Mouse (Mus musculus) kidney, postnatal 14 days (tissue): ENCODE data around the gene Plekhg1.

Source experiments
- DNase-seq: peaks from one replicate; pipeline ENCODE4 v3.0.0; 2022; ENCODE audit warnings: mixed read lengths

Gene Plekhg1

DNA sequence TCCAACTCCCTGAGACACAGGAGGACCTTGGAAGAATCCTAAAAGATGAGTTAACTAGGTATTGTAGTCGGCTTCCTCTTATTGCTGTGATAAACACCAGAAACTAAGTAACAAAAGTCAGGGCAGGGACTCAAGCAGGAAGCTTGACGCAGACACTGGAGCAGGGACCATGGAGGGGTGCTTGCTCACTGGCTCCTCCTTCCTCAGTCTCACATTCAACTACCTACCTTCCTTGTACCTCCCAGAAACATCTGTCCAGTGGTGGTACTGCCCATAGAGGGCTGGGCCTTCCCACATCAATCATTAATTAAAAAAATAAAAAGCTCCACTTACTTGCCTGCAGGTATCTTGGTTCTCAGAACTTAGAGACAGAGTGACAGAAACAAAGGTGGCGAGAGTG lies 152.2 kb downstream of the Plekhg1 start:
- DNase-seq, result no peak

DNA sequence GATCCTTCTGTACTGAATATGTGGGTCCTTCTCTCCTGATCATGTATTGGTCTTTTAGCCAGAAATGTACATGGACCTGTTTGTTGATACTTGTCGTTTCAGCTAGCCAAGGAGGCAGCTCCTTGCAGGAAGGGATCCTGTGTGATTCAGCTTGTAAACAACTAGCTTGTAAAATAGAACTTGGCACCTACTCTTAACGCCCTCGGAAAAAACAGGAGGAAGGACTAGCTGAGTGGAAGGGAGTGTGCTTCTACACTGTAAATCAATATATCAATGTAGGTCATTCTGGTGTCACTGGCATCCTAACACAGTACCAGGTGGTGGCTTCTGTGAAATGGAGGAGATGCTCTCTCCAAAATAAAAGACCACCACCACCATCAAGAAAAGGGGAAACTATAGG lies 157.9 kb downstream of the Plekhg1 start:
- peak; percentile 39 for DNase-seq

DNA sequence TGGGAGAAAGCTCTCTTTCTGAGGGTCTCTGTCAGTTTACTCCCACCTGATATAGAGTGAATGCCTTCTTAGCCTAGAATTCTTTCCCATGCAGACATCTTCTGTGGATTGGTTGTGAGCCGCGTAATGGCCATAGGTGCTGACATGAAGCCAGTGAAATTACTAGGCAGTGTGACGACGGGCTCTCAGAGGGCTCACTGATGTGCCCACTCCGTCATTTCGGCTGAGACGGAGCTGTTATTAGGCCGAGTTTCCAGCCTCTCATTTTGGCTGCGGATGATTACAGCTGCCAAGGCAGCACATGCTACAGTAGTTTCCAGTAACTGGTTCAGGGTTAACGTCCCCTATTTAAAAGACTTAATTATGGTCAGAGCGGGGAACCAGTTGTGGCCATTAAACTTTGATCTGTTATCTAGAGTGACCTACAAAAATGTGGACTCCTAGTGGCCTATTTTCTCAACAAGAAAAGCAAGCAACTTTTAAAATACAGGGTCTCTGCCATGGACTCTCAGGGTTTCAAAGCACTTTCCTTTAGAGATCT lies 160.3 kb downstream of the Plekhg1 start:
- DNase-seq, result peak; percentile 32

DNA sequence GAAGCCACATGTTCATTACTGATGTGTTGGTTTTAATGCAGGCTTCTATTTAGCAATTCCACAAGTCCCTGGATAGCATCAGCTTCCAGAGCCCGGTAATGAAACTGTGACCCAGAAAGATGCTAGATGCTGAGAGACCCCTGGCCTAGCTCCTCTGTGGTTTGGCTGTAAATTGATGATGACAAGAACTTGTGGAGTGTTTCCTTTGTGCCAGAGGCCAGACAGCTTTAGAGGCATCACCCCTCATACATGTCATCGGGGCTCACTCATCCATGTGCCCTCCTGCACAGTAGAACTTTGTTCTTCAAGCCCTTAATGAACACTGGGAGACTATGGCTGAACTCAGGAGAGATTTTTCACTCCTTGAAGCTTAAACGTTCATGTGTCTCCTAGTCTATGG lies 165.6 kb downstream of the Plekhg1 start:
- no peak for DNase-seq

DNA sequence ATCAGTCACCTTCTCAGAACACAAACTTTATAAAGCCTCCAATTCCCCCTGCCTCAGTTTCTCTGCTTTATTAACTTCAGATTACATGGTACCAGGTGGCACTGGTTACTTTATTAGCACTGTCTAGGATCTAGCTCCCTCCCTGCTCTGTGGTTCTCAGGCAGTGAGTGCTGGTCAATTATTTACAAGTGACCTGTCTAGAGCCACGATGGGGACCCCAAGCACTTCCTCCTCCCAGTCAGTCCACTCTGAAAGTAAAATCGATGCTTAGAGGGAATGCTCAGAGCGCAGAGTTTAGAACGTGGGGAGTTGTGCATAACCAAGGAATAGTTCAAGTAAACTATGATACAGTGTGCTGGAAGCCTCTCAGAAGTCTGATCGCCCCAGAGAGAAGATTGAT lies 173.9 kb downstream of the Plekhg1 start:
- DNase-seq, result no peak

DNA sequence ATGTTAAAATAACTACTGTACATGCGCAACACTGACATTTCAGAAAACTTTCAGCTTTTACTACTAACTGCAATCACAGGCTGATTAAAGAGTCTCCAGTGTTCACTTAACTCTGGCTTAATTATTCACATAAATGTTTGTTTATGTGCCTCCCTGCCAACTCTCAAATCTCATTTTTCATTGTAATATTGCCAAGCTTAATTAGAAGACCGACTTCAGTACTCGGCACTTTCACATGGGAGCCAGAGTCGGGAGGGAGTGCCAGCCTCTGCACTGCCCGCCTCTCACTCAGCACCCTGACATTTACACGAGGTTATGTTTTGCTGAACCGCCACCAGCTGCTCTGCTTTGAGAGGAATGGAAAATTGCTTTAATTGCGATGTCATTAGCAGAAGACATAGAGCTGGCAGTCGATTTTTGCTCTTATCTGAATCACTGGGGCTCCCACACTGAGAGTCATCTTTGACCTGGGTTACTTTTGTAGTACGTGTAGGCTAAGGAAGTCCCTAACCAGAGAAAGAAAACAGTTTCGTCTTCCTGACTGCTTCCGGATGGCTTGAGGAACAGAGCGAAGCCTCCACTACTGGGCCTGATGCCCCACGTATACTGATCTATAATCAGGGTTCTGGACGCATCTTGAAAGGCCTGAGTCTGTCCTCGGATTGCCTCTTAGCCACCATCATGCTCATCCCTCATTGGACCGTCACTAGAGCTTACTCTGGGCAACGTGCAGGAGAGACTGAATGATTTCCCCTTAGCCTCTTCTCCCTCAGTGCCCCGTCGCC lies 180.4 kb downstream of the Plekhg1 start:
- peak; percentile 48 for DNase-seq

DNA sequence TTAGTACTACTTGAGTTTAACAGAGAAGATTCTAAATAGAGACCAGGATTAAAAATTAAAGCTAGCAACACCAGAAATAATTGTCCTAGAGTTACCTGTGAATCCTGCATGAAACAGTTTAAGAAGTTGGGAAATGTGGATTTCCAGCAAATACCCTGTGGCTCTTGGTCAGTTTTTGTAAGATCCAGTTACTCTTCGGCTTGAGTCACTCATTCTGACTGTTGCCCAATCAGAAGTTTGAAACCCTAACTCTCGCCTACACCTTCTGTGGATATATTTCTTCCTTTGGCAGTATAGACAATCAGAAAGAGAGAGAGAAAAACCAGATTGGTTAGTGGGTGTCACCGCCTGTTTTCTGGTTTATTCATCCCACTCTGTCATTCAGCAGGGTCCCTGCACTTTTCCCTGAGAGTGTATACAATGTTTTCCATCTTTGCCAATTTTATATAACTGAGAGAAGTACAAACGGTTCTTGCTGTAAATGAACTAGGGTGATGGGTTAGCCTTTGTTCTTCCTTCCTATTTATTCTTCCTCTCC lies 187.9 kb downstream of the Plekhg1 start:
- no peak for DNase-seq

DNA sequence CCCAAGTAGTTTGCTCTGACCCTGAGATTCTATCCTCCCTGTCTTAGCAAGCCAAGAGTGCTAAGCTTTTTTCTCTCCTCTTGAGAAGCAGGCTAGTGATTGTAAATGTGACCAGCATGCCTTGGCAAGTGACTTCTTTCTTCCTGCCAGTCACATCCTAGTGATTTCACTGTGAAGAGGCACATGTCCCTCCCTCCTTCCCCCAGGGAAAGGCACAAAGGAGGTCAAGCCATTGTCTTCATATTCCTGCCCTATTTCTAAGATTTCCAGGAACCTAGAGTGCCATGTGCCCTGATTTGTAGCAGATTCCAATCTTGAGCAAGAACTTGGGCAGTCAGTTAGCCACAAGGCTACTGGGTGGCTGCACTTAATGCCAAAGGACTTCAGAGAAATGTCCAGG lies 191.7 kb downstream of the Plekhg1 start:
- DNase-seq, result no peak

DNA sequence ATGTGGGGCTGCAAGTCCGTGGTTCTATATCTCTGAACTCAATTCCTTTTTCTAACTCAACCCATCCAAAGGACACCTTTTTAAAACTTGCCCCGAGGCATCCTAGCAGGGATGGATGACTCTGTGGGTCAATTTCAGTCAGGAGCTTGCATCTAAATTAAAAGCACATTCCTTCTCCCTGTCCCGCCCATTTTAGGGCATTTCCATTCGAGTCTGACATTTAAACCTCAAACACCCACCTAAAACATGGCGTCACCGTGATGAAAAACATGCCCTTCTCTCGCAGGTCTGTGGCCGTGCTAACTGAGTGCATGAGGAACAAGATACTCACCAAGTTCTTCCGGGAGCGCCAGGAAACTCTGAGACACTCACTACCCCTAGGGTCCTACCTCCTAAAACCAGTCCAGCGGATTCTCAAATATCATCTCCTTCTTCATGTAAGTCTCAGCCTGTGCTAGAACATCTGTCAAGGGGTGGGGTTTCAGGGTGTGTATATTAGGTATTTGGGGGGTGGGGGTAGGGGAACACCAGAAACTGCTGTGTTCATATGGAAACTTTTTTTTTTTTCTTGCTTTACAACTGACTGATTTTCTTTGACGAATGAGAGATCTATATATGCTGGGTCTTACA lies 193.3 kb downstream of the Plekhg1 start:
- no peak for DNase-seq

DNA sequence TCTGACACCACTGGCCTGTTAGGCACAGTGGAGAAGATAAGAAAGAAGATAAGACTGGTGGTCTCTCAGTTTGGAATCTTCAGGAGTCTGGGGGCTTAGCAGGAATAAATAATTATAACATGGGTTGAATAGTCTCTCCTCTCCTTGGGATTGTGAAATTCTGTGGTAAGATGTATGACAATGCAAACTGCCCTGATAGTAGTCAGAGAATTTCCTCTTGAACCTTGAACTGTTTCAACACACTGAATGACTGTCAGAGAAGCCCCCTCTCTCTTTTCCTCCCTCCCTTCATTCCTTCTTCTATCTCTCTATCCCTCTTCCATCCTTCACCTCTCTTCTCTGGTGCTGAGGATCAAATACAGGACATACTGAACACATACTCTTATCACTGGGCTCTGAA lies 196.7 kb downstream of the Plekhg1 start:
- no peak for DNase-seq

DNA sequence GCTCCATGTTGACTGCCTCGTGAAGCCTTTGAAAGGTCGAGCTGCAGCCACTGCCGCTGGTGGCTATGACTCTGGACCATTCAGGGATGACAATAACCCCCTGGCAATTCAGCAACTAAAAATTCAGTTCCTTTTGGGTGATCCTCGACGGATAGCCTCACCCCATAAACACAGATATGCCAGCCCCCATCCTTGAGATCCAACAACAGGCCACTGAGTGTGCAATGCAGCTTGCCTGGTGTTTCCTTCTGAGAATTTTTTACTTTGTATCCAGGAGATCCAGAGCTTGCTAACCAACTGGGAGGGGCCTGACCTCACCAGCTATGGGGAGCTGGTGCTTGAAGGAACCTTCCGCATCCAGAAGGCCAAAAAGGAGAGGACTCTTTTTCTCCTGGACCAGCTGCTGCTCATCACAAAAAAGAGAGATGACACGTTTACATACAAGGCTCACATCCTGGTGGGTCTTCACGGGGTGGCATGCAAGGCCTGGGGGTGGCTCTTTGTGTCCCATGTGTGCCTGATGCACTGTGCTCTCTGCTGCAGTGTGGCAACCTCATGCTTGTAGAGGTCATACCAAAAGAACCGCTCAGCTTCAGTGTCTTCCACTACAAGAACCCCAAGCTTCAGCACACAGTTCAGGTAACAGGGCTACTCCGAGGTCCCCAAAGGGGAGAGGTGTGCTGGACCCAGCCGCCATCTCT lies 199.9 kb downstream of the Plekhg1 start:
- DNase-seq, result no peak

DNA sequence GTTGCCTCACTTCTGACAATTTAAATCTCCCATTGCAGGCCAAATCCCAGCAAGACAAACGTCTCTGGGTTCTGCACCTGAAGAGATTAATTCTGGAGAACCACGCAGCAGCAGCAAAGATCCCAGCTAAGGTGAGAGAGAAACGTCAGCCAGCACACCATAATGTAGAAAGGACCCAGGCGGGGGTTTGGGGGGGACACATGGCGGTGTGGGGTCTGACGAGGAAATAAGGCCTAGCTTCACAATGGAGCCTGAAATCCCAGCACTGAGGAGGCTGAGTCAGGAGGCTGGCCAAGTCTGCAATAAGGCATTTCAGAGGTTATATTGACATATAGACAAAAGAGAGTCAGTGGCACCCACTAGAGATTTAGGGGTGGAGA lies 200.4 kb downstream of the Plekhg1 start:
- no peak for DNase-seq

DNA sequence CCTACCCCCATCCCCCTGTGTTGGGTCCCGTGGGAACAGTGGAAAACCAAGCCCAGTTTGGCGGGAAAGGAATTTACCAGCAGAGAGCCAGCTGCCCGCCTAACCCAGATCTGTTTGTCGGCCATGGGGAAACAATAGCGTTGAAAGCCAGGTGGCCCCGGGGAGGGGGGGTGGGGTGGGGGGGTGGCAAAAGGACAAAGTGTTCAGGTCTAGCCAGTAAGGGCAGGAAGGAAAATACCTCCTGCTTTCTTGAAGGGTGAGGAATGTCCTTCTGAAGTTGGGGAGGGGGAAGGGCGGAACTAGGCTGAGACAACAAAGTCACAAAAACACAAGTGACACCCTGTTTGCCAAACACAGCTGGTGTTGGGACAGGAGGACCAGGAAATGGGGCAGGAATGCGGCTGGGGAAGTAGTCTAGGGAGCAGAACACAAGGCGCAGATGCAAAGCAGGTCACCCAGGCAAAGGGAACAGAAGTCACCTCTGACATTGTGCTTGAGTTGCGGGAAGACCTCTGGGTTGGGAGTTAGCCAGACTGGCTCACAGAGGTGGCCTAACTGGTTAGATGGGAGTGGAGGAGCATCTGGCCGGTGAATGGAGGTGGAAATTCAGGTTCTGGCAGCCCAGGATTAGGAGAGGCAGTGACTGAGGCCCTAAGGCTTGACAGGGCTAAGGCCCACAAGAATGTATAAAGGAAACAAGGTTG lies 201.0 kb downstream of the Plekhg1 start:
- DNase-seq, result peak; percentile 79

DNA sequence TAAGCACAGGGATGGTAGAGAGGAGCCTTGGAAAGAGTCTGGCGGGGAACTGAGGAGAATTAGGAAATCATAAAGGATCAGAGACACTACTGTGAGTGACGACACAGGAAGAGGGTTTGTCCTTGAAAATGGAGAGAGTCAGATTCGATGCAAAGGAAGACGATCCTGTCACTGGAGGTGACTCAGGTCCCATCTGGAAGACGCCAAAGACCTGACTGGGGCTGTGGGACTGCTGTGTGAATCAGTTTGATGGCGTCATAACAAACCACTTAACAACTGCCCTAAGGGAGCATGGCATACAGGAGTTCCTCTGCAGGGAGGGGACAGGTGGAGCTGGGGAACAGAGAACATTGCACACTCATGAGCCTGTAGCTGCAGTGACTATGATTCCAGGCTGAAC lies 202.1 kb downstream of the Plekhg1 start:
- DNase-seq, result no peak

DNA sequence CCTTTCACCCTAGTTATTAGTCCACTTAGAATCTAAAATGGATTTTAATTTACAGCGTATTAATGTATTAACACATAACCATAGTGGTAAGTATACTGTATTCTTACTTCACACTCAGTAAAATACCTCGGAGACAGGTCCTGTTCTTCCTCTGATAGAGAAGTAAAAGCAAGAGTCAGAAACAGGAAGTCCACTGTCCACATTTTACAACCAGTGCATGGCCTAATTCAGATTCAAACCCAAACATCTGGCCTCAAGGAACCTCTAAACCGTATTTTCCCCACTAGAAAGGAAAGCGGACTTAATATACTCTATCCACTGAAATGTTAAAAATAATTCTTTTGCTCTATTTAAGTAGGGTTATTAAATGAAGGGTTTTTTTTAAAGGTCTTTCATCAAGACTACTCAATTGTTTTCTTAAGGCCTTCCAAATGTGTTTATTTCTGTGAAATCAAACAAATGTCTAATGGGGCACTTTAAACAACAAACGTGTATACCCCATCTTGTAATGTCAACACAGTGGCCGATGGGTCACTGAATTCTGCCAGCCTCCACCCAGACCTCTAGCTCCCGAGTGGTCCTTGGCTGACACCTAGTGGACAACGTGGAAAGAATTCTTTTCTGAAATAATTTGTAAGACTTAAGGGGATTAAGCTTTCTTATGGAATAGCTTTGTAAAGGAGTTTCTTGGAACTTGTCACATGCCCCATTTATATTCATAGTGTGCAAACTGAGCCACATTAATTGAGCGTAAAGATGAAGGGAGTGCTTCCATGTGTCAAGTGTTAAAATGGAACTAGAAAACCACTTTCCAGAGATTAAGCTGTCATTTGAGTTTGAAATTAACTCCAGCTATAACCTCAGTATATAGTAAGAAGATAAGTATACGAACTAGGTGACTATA lies 203.6 kb downstream of the Plekhg1 start:
- DNase-seq, result peak; percentile 71

DNA sequence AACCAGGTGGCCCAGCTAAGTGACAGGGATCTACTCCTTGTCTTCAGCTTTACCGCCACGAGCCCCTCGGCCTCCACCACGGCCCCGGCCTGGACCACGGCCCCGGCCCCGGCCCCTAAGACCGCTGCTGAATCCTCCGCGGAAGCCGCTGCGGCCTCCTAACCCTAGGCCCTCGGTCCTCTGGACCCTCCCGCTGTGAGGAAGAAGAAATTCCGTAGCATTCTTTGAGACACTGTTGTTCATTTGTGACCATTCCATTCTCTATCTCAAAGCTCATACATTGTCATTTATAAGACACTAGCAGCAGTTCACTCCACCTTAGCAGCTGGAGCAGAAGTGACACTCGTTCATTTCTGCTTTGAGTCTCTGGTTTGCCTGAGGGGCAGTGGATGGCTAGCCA lies 206.7 kb downstream of the Plekhg1 start:
- DNase-seq, result no peak

DNA sequence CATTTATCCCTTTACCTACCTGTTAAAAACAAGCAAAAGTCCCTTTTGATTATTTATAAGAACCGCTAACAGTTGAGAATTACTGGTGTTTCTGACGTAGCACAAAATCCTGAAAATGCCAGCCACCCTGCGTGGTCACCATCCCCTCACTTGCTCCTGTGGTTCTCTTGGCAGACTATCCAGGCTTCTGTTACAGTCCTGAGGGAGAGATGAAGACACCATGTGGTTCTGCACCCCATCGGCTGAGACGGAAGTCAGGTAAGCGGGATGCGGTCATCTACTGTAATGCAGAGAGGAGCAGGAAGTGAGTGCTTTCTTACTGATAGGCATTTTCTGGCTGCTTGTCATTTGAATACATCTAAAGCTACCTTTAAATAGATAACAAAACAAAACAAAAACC lies 207.2 kb downstream of the Plekhg1 start:
- no peak for DNase-seq

DNA sequence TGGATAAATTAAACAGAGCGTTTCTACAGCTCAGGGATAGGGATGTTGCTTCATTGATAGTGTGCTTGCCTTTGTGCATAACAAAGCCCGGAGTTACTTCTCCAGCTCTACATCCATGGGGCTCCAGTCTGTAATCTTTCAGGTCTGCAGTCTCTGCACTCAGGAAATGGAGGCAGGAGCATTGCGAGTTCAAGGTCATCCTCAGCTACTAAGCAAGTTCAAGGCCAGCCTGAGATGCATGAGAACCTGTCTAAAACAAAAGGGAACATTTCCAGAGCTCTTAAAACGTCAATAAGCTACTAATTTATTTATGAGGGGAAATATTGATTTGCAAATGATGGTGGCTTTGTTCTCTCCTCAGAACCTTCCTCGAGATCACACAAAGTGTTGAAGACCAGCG lies 209.1 kb downstream of the Plekhg1 start:
- DNase-seq, result no peak

DNA sequence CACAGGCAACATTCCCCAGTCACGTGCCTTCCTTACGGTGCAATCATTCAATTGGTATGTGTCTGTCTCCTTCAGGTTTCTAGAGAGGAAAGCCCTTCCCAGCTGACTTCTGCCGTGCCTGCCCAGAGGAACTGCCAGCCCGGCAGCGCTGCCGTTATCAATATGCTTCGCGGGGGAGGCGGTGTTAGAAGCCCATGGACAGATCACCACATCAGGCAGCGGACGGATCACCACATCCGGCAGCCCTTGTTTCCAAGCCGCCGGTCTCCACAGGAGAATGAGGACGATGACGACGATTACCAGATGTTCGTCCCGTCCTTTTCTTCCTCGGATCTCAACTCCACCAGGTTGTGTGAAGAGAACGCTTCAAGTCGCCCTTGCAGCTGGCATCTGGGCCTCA lies 216.3 kb downstream of the Plekhg1 start:
- no peak for DNase-seq

DNA sequence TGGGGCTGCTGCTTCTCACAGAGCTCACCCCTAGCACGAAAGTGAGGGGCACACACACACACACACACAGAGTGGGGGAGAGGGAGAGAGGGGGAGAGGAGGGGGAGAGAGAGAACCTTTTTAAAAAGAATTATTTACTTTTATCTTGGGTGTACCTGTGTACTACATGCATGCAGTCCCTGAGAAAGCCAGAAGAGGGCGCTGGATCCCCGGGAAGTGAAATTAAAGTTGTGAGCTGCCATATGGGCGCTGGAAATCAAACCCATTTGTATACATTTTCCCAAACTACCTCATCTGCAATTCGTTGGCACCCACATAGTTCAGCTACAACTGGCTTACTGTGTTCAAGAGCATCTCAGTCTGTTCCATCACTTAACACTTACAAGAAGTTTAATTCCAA lies 218.4 kb downstream of the Plekhg1 start:
- DNase-seq, result no peak

DNA sequence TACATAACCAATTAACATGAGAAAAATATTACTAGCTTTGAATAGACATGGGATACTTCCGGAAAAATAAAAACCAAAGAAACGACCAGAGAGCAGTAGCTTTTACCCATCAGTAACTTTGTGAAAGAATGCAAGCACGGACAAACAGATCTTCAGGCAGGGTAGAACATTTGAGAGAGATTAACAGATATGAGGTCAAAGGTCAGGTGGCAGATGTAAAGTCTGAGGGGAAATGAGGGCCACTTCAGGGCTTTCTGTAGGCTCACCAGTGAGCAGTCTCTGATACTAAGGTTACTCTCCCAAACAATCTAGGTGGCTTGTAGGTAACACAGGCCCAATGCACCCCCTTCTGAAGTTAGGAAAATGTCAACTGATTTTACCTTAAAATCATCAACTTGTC lies 228.9 kb downstream of the Plekhg1 start:
- DNase-seq, result no peak

DNA sequence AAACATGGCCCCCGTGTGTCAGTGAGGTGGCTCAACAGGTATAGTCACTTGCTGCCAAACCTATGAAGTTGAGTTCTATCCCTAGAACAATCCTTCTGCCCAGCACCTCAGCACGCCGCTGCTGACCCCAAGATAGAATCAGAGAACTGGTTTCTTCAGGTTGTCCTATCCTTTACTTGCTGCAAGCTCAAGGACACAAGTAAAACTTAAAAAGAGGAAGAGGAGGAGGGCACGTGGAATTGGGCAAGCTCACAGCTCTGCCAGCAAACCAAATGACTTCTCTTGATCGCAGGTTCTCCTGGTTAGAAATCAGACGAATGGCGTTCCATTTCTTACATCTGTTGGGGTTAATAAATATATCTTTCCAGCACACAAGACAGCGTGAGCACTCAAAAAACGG lies 232.1 kb downstream of the Plekhg1 start:
- DNase-seq, result no peak
